Mouse (Mus musculus): ENCODE measurements at regions not wholly inside any gene's neighbourhood (a gene's known extent, or its start where the extent isn't known, plus 50 kb on each side); places are given as distances from the start of the nearest gene placed in this dataset.

GRCm38 (mm10) chr17:62305140-62305539, 576.0 kb downstream of the Efna5 start:
- no peak overlapping the region for H3K4me3 ChIP-seq
- intact Hi-C loops (cut with DNase I) = no loop called here
- no peak for TF ChIP-seq CTCF (IDR thresholded peaks at IDR 0.05)
- no peak for DNase-seq (ENCODE audit: extremely low spot score in 1 of 2, low spot score in 2 of 2)
- no peak overlapping the region for H3K27ac ChIP-seq

- no peak for TF ChIP-seq CTCF (IDR thresholded peaks at IDR 0.05)
- no peak for DNase-seq (ENCODE audit: extremely low spot score in 1 of 2, low spot score in 2 of 2)
- intact Hi-C loops (cut with DNase I) = no loop called here
- Histone ChIP-seq H3K4me3 (no peak overlapping the region), H3K27ac (no peak overlapping the region)
These were observed 577.0 kb downstream of the Efna5 start for GRCm38 (mm10) chr17:62304073-62304472.

GRCm38 (mm10) chr17:62299875-62300274, 581.2 kb downstream of the Efna5 start:
- H3K4me3 ChIP-seq = no peak overlapping the region
- no peak for DNase-seq (ENCODE audit: extremely low spot score in 1 of 2, low spot score in 2 of 2)
- intact Hi-C loops (cut with DNase I) = no loop called here
- no peak for TF ChIP-seq CTCF (IDR thresholded peaks at IDR 0.05)
- H3K27ac ChIP-seq = no peak overlapping the region

- Histone ChIP-seq H3K4me3 (no peak overlapping the region), H3K27ac (no peak overlapping the region)
- intact Hi-C loops (cut with DNase I) = no loop called here
- no peak for DNase-seq (ENCODE audit: extremely low spot score in 1 of 2, low spot score in 2 of 2)
- TF ChIP-seq CTCF (IDR thresholded peaks at IDR 0.05) = no peak
These were observed 583.6 kb downstream of the Efna5 start for GRCm38 (mm10) chr17:62297393-62298060.

GRCm38 (mm10) chr17:62295412-62295811, 585.7 kb downstream of the Efna5 start:
- intact Hi-C loops (cut with DNase I) = no loop called here
- H3K27ac ChIP-seq = no peak overlapping the region
- no peak for TF ChIP-seq CTCF (IDR thresholded peaks at IDR 0.05)

GRCm38 (mm10) chr17:62292703-62293102, 588.4 kb downstream of the Efna5 start:
- H3K27ac ChIP-seq = no peak overlapping the region
- intact Hi-C loops (cut with DNase I) = no loop called here
- no peak for DNase-seq (ENCODE audit: extremely low spot score in 1 of 2, low spot score in 2 of 2)

More at GRCm38 (mm10) chr17:62295412-62295811, 585.7 kb downstream of the Efna5 start:
- no peak for DNase-seq (ENCODE audit: extremely low spot score in 1 of 2, low spot score in 2 of 2)
- no peak overlapping the region for H3K4me3 ChIP-seq

GRCm38 (mm10) chr17:62287666-62288065, 593.5 kb downstream of the Efna5 start:
- no peak overlapping the region for H3K27ac ChIP-seq
- TF ChIP-seq CTCF (IDR thresholded peaks at IDR 0.05) = no peak
- DNase-seq (ENCODE audit: extremely low spot score in 1 of 2, low spot score in 2 of 2) = no peak
- no peak overlapping the region for H3K4me3 ChIP-seq
- intact Hi-C loops (cut with DNase I) = no loop called here

More at GRCm38 (mm10) chr17:62292703-62293102, 588.4 kb downstream of the Efna5 start:
- TF ChIP-seq CTCF (IDR thresholded peaks at IDR 0.05) = no peak
- H3K4me3 ChIP-seq = no peak overlapping the region

- intact Hi-C loops (cut with DNase I) = no loop called here
- Histone ChIP-seq H3K4me3 (no peak overlapping the region), H3K27ac (no peak overlapping the region)
- no peak for TF ChIP-seq CTCF (IDR thresholded peaks at IDR 0.05)
- no peak for DNase-seq (ENCODE audit: extremely low spot score in 1 of 2, low spot score in 2 of 2)
These were observed 594.0 kb downstream of the Efna5 start for GRCm38 (mm10) chr17:62287127-62287526.

GRCm38 (mm10) chr17:62286086-62287080, 594.7 kb downstream of the Efna5 start:
- no peak for TF ChIP-seq CTCF (IDR thresholded peaks at IDR 0.05)
- Histone ChIP-seq H3K4me3 (no peak overlapping the region), H3K27ac (no peak overlapping the region)
- intact Hi-C loops (cut with DNase I) = no loop called here
- DNase-seq (ENCODE audit: extremely low spot score in 1 of 2, low spot score in 2 of 2) = no peak

- intact Hi-C loops (cut with DNase I) = no loop called here
- Histone ChIP-seq H3K27ac (no peak overlapping the region), H3K4me3 (no peak overlapping the region)
- TF ChIP-seq CTCF (IDR thresholded peaks at IDR 0.05) = no peak
- DNase-seq (ENCODE audit: extremely low spot score in 1 of 2, low spot score in 2 of 2) = no peak
These were observed 600.9 kb downstream of the Efna5 start for GRCm38 (mm10) chr17:62280201-62280600.

- H3K4me3 ChIP-seq = no peak overlapping the region
- H3K27ac ChIP-seq = no peak overlapping the region
- TF ChIP-seq CTCF (IDR thresholded peaks at IDR 0.05) = no peak
- intact Hi-C loops (cut with DNase I) = no loop called here
- no peak for DNase-seq (ENCODE audit: extremely low spot score in 1 of 2, low spot score in 2 of 2)
These were observed 609.7 kb downstream of the Efna5 start for GRCm38 (mm10) chr17:62271399-62271798.

- Histone ChIP-seq H3K4me3 (no peak overlapping the region), H3K27ac (no peak overlapping the region)
- DNase-seq (ENCODE audit: extremely low spot score in 1 of 2, low spot score in 2 of 2) = no peak
- intact Hi-C loops (cut with DNase I) = no loop called here
- TF ChIP-seq CTCF (IDR thresholded peaks at IDR 0.05) = no peak
These were observed 611.8 kb downstream of the Efna5 start for GRCm38 (mm10) chr17:62269279-62269678.

All from left cerebral cortex, adult 2 months (tissue).